Mouse (Mus musculus): ENCODE results near the gene Olfr800.

The Olfr800 gene

GRCm38 (mm10) chr10:129657394-129657793, at the start of gene Olfr800:
TSS of gene Olfr800 (plus strand) at chr10:129657694.
- in situ Hi-C loops (cut with MboI, MseI), result no loop called here

- in situ Hi-C loops (cut with MboI, MseI), result no loop called here
Measured at GRCm38 (mm10) chr10:129612470-129612869, 45.0 kb upstream of the Olfr800 start, which contains the start of gene Olfr796. TSS of gene Olfr796 (minus strand) at chr10:129612570.

- in situ Hi-C loops (cut with MboI, MseI), result no loop called here
Measured at GRCm38 (mm10) chr10:129621724-129622123, 35.8 kb upstream of the Olfr800 start.

GRCm38 (mm10) chr10:129623251-129623650, 34.2 kb upstream of the Olfr800 start:
- in situ Hi-C loops (cut with MboI, MseI), result no loop called here

- in situ Hi-C loops (cut with MboI, MseI), result no loop called here
Measured at GRCm38 (mm10) chr10:129627834-129628233, 29.7 kb upstream of the Olfr800 start, which contains the start of gene Olfr798. TSS of gene Olfr798 (minus strand) at chr10:129627934.

GRCm38 (mm10) chr10:129637184-129637583, 20.3 kb upstream of the Olfr800 start, which contains the start of gene Olfr799:
TSS of gene Olfr799 (plus strand) at chr10:129637484.
- in situ Hi-C loops (cut with MboI, MseI), result no loop called here

- in situ Hi-C loops (cut with MboI, MseI), result no loop called here
Measured at GRCm38 (mm10) chr10:129651763-129652162, 5.7 kb upstream of the Olfr800 start.

GRCm38 (mm10) chr10:129673765-129674164, 16.3 kb downstream of the Olfr800 start, which contains the start of gene Olfr801:
TSS of gene Olfr801 (minus strand) at chr10:129673865.
- in situ Hi-C loops (cut with MboI, MseI), result no loop called here

- in situ Hi-C loops (cut with MboI, MseI), result no loop called here
Measured at GRCm38 (mm10) chr10:129688069-129688468, 30.6 kb downstream of the Olfr800 start, which contains the start of gene Olfr802. TSS of gene Olfr802 (minus strand) at chr10:129688169.

GRCm38 (mm10) chr10:129694186-129694585, 36.7 kb downstream of the Olfr800 start, which contains the start of gene Olfr803:
TSS of gene Olfr803 (minus strand) at chr10:129694286.
- in situ Hi-C loops (cut with MboI, MseI), result no loop called here

GRCm38 (mm10) chr10:129702910-129703309, 45.4 kb downstream of the Olfr800 start, which contains the start of gene Olfr804:
TSS of gene Olfr804 (plus strand) at chr10:129703210.
- in situ Hi-C loops (cut with MboI, MseI), result no loop called here

All from T-helper 1 cell (primary cell).